Mouse (Mus musculus): ENCODE results near the gene Slc35f2. TPM values are rescaled to one million over a fixed set of nuclear protein-coding genes. Genes with fewer than 3 reads are reported as not detected.

Gene Slc35f2
- polyA plus RNA-seq, 1 experiment from 2014 or later, result 6.5 TPM

DNA sequence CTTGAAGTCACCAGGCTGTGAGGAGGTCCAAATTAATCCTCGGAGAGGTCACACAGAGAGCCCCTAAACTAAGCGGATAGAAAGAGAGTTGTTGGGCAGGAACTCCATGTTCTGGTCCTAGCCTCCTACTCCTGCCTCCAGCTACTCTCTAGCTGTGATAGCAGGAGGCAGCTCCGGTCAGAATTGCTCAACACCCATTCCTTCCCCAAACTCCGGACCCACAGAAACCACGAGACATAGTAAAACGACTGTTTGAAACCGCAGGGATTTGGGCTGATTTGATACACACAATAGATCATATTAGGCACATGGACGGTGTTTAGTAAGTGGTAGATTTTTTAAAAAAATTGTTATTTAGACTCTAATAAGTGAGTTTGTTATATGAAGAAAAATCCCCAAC lies 6.6 kb upstream of the Slc35f2 start:
- DNase-seq (ENCODE audit: low spot score) (no peak), ATAC-seq (ENCODE audit: low FRiP score, low TSS enrichment) (no peak)
- H3K4me2 ChIP-seq (replicated peaks; ENCODE audit: low read depth), result no peak overlapping the region
- H3K36me3 ChIP-seq (ENCODE audit: control insufficient read depth, insufficient read depth, low read length), result no peaks in the 10 kb centered on the region
- H3K27me3 ChIP-seq (ENCODE audit: control insufficient read depth, insufficient read depth, low read length), result no peaks in the 10 kb centered on the region
- WGBS, result 76% methylated on average over 8 of the region's 8 CpGs
- H3K4me3 ChIP-seq (ENCODE audit: low read depth, low read length), result no peak overlapping the region
- no peaks in the 10 kb centered on the region for H3K9me3 ChIP-seq (ENCODE audit: control insufficient read depth, low read length)
- no peak for TF ChIP-seq CTCF (IDR thresholded peaks at IDR 0.05; ENCODE audit: low read depth)
- no peak for TF ChIP-seq EP300 (optimal IDR thresholded peaks at IDR 0.05)
- no peaks in the 10 kb centered on the region for H3K4me1 ChIP-seq (replicated peaks; ENCODE audit: control insufficient read depth, insufficient read depth)
- no peak overlapping the region for H3K9ac ChIP-seq (ENCODE audit: low read length)
- no peak overlapping the region for H3K27ac ChIP-seq (replicated peaks)

- Histone ChIP-seq H3K4me3 (ENCODE audit: low read depth, low read length) (no peak overlapping the region), H3K4me1 (replicated peaks; ENCODE audit: control insufficient read depth, insufficient read depth) (peaks cover 4% of the 10 kb centered on the region; the same call in 1 of the 2 replicates), H3K27ac (replicated peaks) (no peak overlapping the region), H3K27me3 (ENCODE audit: control insufficient read depth, insufficient read depth, low read length) (no peaks in the 10 kb centered on the region), H3K9me3 (ENCODE audit: control insufficient read depth, low read length) (no peaks in the 10 kb centered on the region), H3K4me2 (replicated peaks; ENCODE audit: low read depth) (no peak overlapping the region), H3K9ac (ENCODE audit: low read length) (no peak overlapping the region), H3K36me3 (ENCODE audit: control insufficient read depth, insufficient read depth, low read length) (no peaks in the 10 kb centered on the region)
- 81% methylated on average over 5 of the region's 5 CpGs for WGBS
- TF ChIP-seq CTCF (IDR thresholded peaks at IDR 0.05; ENCODE audit: low read depth) (no peak), EP300 (optimal IDR thresholded peaks at IDR 0.05) (no peak)
- DNase-seq (ENCODE audit: low spot score) (no peak), ATAC-seq (ENCODE audit: low FRiP score, low TSS enrichment) (no peak)
These were observed 2.9 kb upstream of the Slc35f2 start for GRCm38 (mm10) chr9:53768486-53768885.

DNA sequence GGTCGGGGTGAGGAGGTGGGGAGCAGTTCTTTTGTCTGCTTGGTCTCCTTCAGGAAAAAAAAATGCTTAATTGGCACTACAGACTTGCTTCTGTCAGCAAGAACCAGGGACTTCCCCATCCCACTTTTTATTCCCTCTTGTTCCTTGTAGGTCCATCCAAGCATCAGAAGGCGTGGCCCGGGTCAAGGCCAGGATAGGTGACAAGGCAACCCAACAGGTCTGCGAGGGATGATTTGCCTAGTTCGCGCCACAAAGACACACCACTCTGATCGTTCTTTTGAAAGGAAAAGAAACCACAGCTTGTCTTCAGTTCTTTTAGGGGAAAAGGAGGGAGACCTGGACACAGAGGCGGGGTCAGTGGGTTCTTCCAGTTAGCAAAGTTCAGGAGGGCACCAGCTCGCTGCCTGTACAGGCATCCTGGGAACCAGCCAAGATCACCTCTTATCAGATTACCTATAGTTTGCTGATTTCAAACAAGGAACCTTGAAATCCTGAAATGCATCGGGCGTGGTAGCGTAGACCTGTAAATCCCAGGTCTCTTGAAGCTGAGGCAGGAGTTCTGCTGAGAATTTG lies 481 bp upstream of the Slc35f2 start:
- no peaks in the 10 kb centered on the region for H3K36me3 ChIP-seq (ENCODE audit: control insufficient read depth, insufficient read depth, low read length)
- H3K27ac ChIP-seq (replicated peaks), result no peak overlapping the region
- peak overlapping the region; percentile 97 for H3K4me2 ChIP-seq (replicated peaks; ENCODE audit: low read depth)
- H3K27me3 ChIP-seq (ENCODE audit: control insufficient read depth, insufficient read depth, low read length), result no peaks in the 10 kb centered on the region
- ATAC-seq (ENCODE audit: low FRiP score, low TSS enrichment) (no peak), DNase-seq (ENCODE audit: low spot score) (peak; percentile 16)
- no peaks in the 10 kb centered on the region for H3K9me3 ChIP-seq (ENCODE audit: control insufficient read depth, low read length)
- TF ChIP-seq CTCF (IDR thresholded peaks at IDR 0.05; ENCODE audit: low read depth) (no peak), EP300 (optimal IDR thresholded peaks at IDR 0.05) (no peak)
- H3K9ac ChIP-seq (ENCODE audit: low read length), result no peak overlapping the region
- peak overlapping the region; percentile 55 for H3K4me3 ChIP-seq (ENCODE audit: low read depth, low read length)
- peaks cover 4% of the 10 kb centered on the region; the same call in 1 of the 2 replicates for H3K4me1 ChIP-seq (replicated peaks; ENCODE audit: control insufficient read depth, insufficient read depth)
- WGBS, result 36% methylated on average over 12 of the region's 12 CpGs

GRCm38 (mm10) chr9:53772121-53772561 lies 803 bp downstream of the Slc35f2 start:
- peak; percentile 20 for DNase-seq (ENCODE audit: low spot score)
- WGBS, result 4% methylated on average over 17 of the region's 17 CpGs
- H3K4me2 ChIP-seq (replicated peaks; ENCODE audit: low read depth), result peak overlapping the region; percentile 97
- H3K4me1 ChIP-seq (replicated peaks; ENCODE audit: control insufficient read depth, insufficient read depth), result peaks cover 4% of the 10 kb centered on the region; the same call in 1 of the 2 replicates
- no peak for ATAC-seq (ENCODE audit: low FRiP score, low TSS enrichment)
- H3K36me3 ChIP-seq (ENCODE audit: control insufficient read depth, insufficient read depth, low read length), result no peaks in the 10 kb centered on the region
- TF ChIP-seq CTCF (IDR thresholded peaks at IDR 0.05; ENCODE audit: low read depth) (no peak), EP300 (optimal IDR thresholded peaks at IDR 0.05) (no peak)
- no peaks in the 10 kb centered on the region for H3K9me3 ChIP-seq (ENCODE audit: control insufficient read depth, low read length)
- peak overlapping the region; percentile 55 for H3K4me3 ChIP-seq (ENCODE audit: low read depth, low read length)
- 0 out of 2 replicates have a peak overlapping the region, but pooled peaks have one; percentile 13 for H3K27ac ChIP-seq (replicated peaks)
- H3K27me3 ChIP-seq (ENCODE audit: control insufficient read depth, insufficient read depth, low read length), result no peaks in the 10 kb centered on the region
- H3K9ac ChIP-seq (ENCODE audit: low read length), result peak overlapping the region; percentile 68

DNA sequence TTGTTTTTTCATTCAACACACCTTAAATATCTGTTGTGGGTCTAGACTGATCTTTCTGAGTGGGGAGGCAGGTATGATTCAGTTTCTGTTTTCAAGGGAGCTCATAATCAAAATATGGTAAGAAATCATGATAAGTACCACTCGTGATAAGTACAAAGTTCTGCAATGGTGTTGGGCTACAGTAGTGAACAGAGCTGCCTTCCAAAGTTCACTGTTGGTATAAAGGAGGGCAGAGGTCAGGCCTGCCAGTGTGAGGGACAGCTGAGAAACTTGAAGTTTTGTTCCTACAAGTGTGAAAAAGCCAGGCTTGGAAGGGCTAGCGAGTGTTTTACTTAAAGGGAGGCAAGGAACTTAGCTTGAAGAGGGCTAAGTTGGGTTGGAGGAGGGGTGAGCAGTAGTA lies 4.2 kb downstream of the Slc35f2 start:
- TF ChIP-seq CTCF (IDR thresholded peaks at IDR 0.05; ENCODE audit: low read depth), result no peak
- no peak for TF ChIP-seq EP300 (optimal IDR thresholded peaks at IDR 0.05)
- Histone ChIP-seq H3K27me3 (ENCODE audit: control insufficient read depth, insufficient read depth, low read length) (no peaks in the 10 kb centered on the region), H3K4me2 (replicated peaks; ENCODE audit: low read depth) (no peak overlapping the region), H3K27ac (replicated peaks) (no peak overlapping the region), H3K9me3 (ENCODE audit: control insufficient read depth, low read length) (no peaks in the 10 kb centered on the region), H3K36me3 (ENCODE audit: control insufficient read depth, insufficient read depth, low read length) (no peaks in the 10 kb centered on the region), H3K4me3 (ENCODE audit: low read depth, low read length) (no peak overlapping the region), H3K9ac (ENCODE audit: low read length) (no peak overlapping the region), H3K4me1 (replicated peaks; ENCODE audit: control insufficient read depth, insufficient read depth) (peaks cover 4% of the 10 kb centered on the region; the same call in 1 of the 2 replicates)
- DNase-seq (ENCODE audit: low spot score) (no peak), ATAC-seq (ENCODE audit: low FRiP score, low TSS enrichment) (no peak)
- WGBS, result 78% methylated on average over 2 of the region's 2 CpGs

DNA sequence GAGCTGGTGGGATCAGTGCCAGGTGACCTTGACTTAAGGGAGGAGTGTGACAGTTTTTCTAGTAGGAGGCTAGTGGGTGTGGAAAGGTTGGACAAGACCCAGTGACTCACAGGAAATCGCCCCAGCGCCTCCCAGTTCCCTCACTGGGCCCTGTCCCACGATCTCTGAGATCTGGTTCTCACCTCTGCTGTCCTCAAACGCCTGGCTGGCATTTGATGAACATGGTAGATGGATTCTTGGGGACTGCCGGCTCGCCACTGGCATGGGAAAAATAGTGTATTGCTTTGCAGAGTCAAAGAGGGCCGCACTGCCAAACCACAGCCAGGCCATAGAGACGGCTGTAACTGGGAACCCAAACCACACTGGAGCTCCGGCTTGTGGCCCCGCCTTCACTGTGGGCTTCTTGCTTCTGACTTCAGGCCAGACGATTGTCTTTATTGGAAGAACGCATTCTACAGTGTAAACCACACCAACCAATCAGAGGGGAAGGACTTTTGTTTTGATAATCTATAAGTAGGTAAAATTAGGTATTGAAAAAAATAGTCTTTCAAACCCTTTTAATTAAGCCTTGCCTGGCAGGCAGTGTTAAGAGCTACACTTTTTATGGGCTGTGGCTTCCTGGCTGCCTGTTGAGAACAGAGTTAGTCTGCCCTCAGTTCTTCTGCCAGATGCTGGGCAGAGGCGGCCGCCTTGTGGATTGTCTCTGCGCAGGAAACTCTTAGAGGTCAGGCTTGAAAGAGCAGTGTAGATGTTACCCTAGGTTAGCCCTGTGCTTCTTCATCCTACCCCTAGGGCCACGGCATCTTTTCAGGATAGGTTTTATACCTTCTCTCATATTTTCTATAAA lies 15.4 kb downstream of the Slc35f2 start:
- Histone ChIP-seq H3K9me3 (ENCODE audit: control insufficient read depth, low read length) (no peaks in the 10 kb centered on the region), H3K4me2 (replicated peaks; ENCODE audit: low read depth) (no peak overlapping the region), H3K9ac (ENCODE audit: low read length) (no peak overlapping the region), H3K4me1 (replicated peaks; ENCODE audit: control insufficient read depth, insufficient read depth) (no peaks in the 10 kb centered on the region), H3K4me3 (ENCODE audit: low read depth, low read length) (no peak overlapping the region), H3K36me3 (ENCODE audit: control insufficient read depth, insufficient read depth, low read length) (no peaks in the 10 kb centered on the region), H3K27ac (replicated peaks) (no peak overlapping the region), H3K27me3 (ENCODE audit: control insufficient read depth, insufficient read depth, low read length) (no peaks in the 10 kb centered on the region)
- ATAC-seq (ENCODE audit: low FRiP score, low TSS enrichment) (no peak), DNase-seq (ENCODE audit: low spot score) (no peak)
- 82% methylated on average over 16 of the region's 16 CpGs for WGBS
- TF ChIP-seq EP300 (optimal IDR thresholded peaks at IDR 0.05), result no peak
- no peak for TF ChIP-seq CTCF (IDR thresholded peaks at IDR 0.05; ENCODE audit: low read depth)
